Mouse (Mus musculus): ENCODE data around the gene Prkab1.

GRCm38 (mm10) chr5:116009884-116010627, 14.3 kb downstream of the Prkab1 start:
- TF ChIP-seq CTCF (IDR thresholded peaks at IDR 0.05; ENCODE audit: low read depth), result no peak
- no peak for TF ChIP-seq EP300 (IDR thresholded peaks at IDR 0.05; ENCODE audit: low read depth)
